ENCODE assay signal across 21 mouse cellular contexts in the genomic region with DNA sequence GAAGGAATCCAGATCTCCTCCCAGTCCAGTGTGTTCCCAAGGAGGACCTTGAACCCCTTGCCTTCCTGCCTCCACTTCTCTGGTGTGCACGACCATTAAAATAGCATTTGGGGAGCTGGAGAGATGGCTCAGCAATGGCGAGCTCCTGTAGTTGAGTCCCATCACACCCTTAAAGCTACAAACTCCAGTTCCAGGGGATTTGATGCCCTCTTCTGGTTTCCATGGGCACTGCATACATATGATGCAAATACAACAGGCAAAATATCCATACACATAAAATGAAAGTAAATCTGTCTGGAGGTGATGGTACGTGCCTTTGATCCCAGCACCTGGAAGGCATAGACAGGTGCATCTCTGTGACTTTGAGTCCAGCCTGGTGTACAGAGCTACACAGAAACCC. TPM values are rescaled to one million over a fixed set of nuclear protein-coding genes. Genes with fewer than 3 reads are reported as not detected.
"Had no signal": no experiment of that assay in that cellular context is flagged by ENCODE, and none has a peak within 500 bp of the region (broad histone marks: within the 10 kb centered on the region; RNA-seq: fewer than 3 reads in every experiment).

No protein-coding gene starts in this region.

- H3K9me3 ChIP-seq: lung, embryonic 15.5 days; midbrain, embryonic 10.5 days; midbrain, embryonic 12.5 days; midbrain, embryonic 15.5 days; neural tube, embryonic 12.5 days had no signal

- H3K36me3 ChIP-seq: lung, embryonic 15.5 days; midbrain, embryonic 10.5 days; midbrain, embryonic 12.5 days; midbrain, embryonic 15.5 days; neural tube, embryonic 12.5 days had no signal

- H3K4me1 ChIP-seq: lung, embryonic 15.5 days; midbrain, embryonic 15.5 days; neural tube, embryonic 12.5 days had no signal

- H3K27ac ChIP-seq: lung, embryonic 15.5 days; midbrain, embryonic 10.5 days; midbrain, embryonic 12.5 days; midbrain, embryonic 15.5 days; neural tube, embryonic 12.5 days had no signal

- H3K9ac ChIP-seq: liver, postnatal 0 days; lung, embryonic 15.5 days; midbrain, embryonic 12.5 days; midbrain, embryonic 15.5 days; neural tube, embryonic 12.5 days had no signal

- DNase-seq: liver, postnatal 0 days; lung, adult 2 months; lung, postnatal 14 days; lung, postnatal 36 days; right cerebral cortex, postnatal 14 days; spleen, adult 18-20 months; thymus, adult 2 months; thymus, postnatal 25 days; thymus, postnatal 4 days had no signal

- H3K4me3 ChIP-seq: lung, embryonic 15.5 days; midbrain, embryonic 10.5 days; midbrain, embryonic 12.5 days; midbrain, embryonic 15.5 days; neural tube, embryonic 12.5 days had no signal

- H3K27me3 ChIP-seq: lung, embryonic 15.5 days; midbrain, embryonic 12.5 days; midbrain, embryonic 15.5 days; neural tube, embryonic 12.5 days had no signal

RNA-seq across cellular contexts. Expression of a gene that starts 55.2 kb away (rescaled TPM):
- total RNA-seq: megakaryocyte, adult 5-6 weeks; megakaryocyte-erythroid progenitor cell, adult 5-6 weeks; midbrain, postnatal 0 days; monocyte, adult 5-6 weeks; neutrophil, adult 5-6 weeks had no signal
- polyA plus RNA-seq: liver, postnatal 0 days; lung, postnatal 0 days; midbrain, postnatal 0 days; small intestine, adult 2 months had no signal
